Mouse (Mus musculus) CD4-positive, CD25-positive, alpha-beta regulatory T cell, adult 4 months (primary cell): ENCODE measurements around the gene Rfk. TPM values are rescaled to one million over a fixed set of nuclear protein-coding genes. Genes with fewer than 3 reads are reported as not detected.

ENCODE experiments used
- polyA plus RNA-seq, 2 experiments: library from polyadenylated mRNA; unstranded; fragments of 100-300 nt; shearing (Covaris generic); gene quantifications; one replicate each; pipeline ENCODE4 v1.2.1; 2017

The Rfk gene
- polyA plus RNA-seq, 2 experiments from 2014 or later: 12.6 to 22.1 TPM

Other genes with a start within 250 kb of the Rfk start
- 1 to 10 TPM; 6.3 to 8.4 TPM for gene Gcnt1, start 21.2 kb upstream of the Rfk start, polyA plus RNA-seq